Mouse (Mus musculus) gastrocnemius, postnatal 10 days (tissue): ENCODE results near the gene Ffar4. TPM values are rescaled to one million over a fixed set of nuclear protein-coding genes. Genes with fewer than 3 reads are reported as not detected.
A peak's percentile ranks its signal among the peaks of the same experiment; 100 is the strongest.

Experiments
- DNase-seq: peaks from one replicate; pipeline ENCODE4 v3.0.0; 2021; ENCODE audit warnings: mixed read lengths
- long read RNA-seq, 2 experiments: library from polyadenylated mRNA; stranded (forward); transcript quantifications; one replicate each; pipeline ENCODE4 v2.0.0; 2021
- total RNA-seq, 2 experiments: library from RNA; stranded (reverse); gene quantifications; 2 replicates each; pipeline ENCODE4 v1.2.3; 2021

The Ffar4 gene
- total RNA-seq = under 1 TPM in 1 of 2 experiments, not detected in 1; 0.18 TPM
- long read RNA-seq, experiment 1 = 0 reads
- long read RNA-seq, experiment 2 = 0 reads

DNA sequence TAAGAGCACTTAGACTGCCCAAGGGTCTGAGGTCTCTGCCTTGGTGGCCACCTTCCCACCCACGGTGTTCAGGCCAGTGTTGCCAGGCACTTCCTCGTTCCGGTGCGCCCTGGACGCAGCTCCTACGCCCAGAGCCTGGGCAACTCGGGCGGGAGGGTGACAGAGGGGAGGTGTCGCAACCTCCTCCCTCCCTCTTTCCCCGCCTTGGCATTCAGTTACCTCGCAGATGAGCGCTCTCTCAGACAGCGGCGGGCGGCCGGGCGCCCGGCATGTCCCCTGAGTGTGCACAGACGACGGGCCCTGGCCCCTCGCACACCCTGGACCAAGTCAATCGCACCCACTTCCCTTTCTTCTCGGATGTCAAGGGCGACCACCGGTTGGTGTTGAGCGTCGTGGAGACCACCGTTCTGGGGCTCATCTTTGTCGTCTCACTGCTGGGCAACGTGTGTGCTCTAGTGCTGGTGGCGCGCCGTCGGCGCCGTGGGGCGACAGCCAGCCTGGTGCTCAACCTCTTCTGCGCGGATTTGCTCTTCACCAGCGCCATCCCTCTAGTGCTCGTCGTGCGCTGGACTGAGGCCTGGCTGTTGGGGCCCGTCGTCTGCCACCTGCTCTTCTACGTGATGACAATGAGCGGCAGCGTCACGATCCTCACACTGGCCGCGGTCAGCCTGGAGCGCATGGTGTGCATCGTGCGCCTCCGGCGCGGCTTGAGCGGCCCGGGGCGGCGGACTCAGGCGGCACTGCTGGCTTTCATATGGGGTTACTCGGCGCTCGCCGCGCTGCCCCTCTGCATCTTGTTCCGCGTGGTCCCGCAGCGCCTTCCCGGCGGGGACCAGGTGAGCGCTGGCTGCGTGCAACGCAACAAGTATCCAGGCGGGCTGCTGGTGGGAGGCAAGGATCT, at the start of gene Ffar4:
TSS of gene Ffar4 (plus strand) at position 214 of the 901 bp plus-strand sequence.
- DNase-seq = no peak

DNA sequence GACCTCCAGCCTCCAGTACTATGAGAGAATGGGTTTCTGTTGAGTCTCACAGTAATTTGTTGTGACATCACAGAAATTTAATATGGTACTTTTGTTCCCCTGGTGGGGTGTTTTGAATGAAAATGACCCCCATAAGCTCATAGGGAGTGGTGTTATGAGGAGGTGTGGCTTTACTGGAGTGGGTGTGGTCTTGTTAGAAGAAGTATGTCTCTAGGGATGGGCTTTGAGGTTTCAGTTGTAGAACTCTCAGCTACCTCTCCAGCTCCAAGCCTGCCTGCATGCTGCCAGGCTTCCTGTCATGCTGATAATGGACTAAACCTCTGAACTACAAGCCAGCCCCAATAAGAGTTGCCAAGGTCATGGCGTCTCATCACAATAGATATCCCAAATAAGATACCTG, 47.2 kb upstream of the Ffar4 start:
- no peak for DNase-seq

DNA sequence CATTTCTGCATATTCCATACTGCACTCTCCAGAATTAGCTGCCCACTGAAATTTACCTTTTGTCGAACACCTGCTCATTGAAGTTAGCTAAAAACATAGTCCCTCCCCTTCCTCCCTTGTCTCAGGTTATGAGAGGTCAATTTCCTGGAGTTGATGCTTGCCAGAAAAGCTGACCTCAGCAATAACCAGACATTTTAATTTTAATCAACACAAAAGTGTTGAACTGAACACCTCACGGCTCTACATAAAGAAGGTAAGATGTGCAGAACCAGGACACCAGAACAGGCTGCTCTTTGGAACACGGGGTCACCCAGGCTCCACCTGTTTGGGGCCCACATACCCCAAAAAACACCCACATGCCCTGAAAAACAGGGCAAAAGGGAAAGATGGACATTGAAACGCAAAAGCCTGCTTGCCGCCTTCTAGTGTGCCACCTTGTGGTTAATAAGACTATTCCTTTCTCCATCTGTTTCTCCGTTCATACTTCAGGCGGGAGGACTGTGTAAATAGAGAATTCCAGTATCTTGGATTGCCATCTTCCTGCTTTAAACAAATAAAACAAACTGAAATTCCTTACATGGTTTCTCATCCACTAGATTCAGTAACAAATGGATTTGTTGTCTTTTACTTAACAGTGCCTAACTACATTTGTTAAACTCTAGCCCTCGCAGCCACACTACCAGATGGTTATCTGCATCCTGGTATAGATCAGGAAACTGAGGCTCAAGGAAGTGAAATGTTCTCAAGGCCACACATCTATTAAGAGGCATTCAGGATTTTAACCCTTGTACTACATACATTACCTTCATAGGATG, 43.4 kb upstream of the Ffar4 start:
- DNase-seq = no peak

DNA sequence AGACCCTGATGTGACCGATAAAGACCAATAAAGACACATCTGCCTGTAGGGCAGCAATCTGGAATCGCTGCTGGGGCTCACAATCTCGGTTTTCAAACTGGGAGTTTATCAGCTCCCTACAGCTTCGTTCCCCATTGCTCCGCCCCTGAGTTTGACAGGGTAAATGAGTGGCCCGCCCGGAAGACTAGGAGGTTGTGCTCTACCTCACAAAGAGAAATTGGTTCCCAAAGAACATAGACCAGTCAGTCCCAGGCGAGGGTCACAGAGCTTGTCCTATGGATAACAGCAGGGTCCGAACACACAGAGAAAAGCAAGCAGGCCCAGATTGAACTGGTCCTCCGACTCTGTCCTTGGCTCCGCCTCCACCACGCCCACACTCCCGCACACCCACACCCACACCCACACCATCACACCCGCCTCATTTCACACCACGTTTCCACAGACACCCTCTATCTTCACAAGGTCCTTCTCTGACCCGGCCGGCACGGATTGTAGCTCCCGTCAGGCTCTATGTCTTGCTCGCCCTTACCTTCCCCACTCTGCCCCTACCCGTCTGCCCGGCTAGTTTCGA, 42.6 kb upstream of the Ffar4 start:
- DNase-seq = peak; percentile 69

DNA sequence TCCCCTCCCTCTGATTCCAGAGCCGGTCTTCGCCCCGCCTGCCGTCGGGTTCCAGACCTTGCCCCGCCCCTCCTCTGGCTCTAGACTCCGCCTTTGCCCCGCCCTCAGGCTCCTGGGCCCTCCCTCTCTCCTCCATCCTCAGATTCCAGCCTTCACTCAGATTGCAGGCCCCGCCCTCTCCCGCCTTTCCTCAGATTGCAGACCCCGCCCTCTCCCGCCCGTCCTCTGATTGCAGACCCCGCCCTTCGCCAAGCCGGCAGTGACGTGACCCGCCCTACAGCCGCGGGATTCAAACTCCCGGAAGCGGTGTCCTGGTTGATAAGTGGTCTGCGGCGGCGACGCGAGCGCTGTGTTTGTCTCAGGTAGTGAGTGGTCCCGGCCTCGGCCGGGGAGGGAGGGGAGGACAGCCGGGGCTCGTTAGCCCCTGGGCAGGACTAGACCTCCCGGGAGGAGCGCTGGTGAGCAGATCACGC, 42.1 kb upstream of the Ffar4 start, which contains the start of gene Cep55:
TSS of gene Cep55 (plus strand) at position 292 of the 473 bp plus-strand sequence.
- peak; percentile 94 for DNase-seq

DNA sequence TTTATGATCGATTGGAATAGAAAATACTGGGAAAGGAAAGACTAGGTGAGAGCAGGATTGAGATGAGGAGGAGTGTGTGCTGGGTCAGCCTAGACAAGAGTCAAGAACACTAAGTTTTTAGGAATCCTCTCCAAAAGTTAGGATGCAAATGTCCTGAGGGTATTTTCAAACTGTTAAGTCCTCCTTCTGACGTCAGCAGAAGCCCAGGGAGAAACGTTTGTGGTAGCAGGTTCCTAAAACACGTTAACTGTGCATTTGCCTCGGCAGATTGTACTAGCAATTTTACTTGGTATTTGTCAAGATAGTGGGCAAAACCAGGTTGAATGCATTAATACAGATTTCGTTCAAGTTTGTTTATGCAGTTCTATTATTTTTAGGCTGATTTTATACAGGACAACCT, 41.1 kb upstream of the Ffar4 start:
- DNase-seq = no peak

DNA sequence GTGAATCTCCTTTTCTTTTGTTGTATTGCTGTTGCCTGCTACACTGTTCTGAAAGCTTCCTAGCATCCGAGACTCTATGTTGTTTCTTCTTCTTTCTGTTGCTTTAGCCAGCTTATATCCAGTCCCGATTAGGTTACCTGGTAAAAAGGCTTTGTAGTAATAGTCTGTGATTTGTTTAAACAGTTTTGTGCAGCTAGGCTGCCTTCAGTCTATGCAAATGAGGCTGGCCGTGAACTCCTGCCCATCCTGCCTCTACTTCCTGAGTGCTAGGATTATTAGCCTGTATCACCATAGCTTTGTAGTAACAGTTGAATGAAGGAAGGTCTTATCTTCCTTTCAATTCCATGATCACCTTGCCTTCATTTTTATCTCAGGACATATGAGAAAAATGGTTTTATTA, 40.6 kb upstream of the Ffar4 start:
- no peak for DNase-seq

DNA sequence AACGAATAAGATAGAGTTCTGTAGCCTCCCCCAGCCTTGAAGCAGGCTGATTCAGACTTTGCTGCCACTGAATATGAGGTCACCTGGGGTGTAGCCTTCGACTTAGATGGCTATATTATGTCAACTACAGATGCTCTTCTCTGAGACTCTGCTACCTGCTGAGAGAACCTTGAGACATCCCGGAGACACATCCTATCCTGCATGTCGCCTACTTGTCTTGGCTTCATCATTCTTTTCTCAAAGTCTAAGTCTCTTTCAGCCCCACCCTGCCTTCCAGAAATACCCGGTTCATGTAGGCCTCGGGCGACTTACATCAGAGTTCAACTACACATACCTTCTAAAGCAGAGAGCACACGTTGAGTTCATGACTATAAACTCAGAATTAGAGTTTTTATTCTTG, 39.9 kb upstream of the Ffar4 start:
- no peak for DNase-seq

DNA sequence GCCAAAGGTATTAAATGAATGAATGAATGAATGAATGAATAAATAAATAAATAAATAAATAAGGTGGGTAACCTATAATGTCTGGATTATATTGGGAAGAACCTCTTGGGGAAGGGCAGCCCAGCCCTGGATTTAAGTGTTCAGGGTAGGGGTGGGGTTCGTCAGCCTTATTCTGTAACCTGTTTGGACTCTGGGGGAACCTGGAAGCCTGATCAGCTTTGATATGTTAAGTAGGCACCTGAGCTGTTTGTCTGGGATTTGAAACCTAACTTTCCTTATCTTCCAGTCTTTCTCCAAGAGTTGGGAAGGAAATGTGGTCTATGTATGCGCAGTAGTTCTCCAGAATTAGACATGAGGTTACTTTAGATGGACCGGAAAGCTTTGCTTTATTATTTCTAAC, 33.7 kb upstream of the Ffar4 start:
- no peak for DNase-seq

DNA sequence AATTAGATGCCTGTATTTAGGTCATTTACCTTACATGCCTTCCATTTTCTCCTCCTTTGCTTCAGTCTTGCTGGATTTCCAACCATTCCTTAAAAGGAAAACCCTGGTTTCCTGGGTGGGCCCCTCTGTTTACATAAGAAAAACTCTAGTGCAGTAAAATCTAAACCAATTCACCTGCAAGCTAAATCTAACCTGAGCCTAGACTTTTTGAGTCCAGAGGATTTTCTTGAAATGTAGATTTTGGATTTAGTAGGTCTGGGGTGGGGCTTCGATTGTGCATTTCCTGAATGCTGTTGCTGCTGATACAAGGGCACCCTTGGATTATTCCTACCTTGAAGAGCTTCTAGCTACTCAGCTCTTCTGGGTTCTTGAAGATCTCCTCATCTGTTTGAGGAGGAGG, 32.8 kb upstream of the Ffar4 start:
- DNase-seq = no peak

DNA sequence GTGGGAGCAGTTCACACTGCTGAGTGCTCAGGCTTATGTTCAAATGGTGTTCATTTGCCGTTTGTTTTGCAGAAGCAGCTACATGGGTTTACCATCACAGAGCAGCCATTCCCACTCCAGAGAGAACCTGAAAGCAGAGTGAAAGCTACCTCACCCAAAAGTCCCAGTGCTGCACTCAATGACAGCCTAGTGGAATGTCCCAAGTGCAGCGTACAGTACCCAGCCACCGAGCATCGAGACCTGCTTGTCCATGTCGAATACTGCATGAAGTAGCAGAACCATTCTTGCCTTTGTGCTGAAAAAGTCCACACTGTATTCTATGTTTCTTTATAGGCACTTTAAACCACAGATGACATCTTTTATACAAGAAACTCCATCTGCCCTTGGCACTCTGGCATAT, 23.6 kb upstream of the Ffar4 start:
- DNase-seq = no peak

DNA sequence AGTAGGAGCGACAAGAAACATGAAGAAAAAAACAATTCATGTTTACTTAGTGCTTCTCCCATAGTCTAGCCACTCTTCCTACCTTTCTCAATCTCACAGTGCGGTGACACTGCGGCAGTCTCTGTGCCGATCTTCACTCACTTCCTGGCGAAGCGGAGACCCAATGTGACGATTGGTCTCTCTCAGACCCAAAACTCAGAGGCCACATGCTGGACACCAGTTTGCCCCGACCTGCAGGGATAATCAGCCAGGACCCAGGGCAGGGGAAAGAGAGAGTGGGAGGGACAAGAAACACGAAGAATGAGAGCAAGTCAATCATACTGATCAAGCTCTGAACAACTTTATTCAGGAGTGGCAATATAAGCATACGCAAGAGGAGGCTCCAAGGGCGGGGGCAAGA, 21.8 kb upstream of the Ffar4 start:
- DNase-seq = no peak

DNA sequence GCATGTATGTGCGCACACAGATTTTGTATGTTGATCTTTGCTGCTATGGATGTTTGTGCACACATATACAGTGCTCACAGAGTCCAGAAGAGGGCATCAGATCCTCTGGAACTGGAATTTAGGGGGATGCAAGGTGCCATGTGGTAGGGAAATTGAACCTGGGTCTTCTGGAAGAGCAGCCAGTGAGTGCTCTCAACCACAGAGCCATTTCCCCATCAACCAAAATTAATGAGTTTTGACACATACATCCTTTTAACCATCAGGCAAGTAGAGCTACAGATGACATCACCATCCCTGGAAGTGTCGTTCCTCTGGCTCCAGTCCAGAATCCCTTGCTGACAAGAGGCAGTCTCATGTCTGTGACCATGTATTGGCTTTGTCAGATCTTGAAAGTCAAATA, 20.6 kb upstream of the Ffar4 start:
- no peak for DNase-seq

DNA sequence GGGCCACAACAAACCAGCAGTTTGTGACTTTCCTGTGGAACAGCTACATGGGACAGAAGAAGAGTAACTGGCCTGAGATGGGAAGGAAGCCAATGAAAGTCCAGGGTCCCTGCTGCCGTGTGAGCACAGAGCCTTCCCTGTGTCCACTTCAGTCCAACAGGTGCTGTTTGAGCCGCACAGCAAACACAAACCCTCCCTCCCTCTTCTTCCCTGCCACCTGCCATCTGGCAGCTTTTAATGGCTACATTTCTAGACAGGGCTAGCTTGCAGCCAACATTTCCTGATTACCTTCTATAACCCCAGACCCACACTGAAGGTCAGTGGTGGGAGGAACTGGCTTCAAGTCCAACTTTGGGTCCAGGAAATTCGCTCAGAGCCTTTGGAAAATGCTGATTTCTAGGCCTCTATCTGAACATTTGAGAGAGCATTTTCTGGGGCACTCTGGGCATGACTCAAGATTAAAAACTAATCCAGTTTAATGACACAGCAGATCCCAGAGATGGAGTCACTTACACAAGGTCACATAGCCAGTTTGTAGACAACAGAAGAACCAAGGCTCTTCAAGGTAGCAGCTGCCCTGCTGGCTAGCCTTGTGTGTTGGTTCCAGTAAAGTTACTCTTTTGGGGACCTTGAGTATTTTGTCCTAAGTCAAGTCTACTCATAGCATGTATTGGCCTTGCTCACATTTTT, 18.9 kb upstream of the Ffar4 start:
- DNase-seq = no peak

DNA sequence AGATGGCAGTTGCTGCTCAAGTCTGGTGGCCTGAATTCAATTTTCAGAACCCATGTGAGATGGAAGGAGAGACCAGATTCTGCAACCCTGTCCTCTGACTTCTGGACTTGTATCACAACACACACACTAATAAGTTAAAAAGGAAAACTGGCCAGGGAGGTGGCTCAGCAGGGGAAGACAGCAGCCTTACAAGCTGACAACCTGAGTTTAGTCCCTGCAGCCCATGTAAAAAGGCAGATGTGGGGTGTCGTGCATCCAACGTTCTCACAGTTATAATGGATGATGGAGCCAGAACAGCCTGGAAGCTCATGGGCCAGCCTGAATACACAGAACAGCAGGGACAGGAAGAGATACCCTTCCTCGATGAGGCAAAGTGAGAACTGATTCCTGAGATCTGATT, 15.5 kb upstream of the Ffar4 start:
- DNase-seq = no peak

DNA sequence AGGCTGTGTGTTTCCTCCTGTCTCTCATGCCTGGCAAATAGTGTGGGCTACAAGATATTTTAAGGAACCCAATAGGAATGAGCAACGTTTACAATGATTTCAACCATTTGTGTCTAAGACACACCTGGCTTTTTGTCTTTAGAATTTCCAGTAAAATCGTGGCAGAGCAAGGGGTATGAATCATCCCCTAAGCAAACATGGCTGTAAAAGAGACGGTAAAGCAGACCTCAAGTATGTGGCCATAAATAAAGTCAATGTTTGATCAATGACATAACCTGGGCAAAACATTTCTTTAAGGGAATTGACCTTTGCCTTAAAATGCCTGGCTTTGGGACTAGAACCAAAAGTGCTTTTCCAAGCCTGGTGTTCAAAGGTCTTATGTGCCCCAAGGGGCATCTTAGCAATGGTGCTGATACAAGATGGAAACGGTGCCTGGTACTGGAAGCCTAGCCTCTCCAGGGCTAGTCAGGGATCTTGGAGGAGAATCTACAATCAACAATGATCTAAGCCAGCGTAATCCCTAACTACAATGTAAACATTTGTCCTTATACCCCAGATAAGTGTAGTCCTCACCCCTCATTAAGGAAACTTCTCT, 13.8 kb upstream of the Ffar4 start:
- DNase-seq = no peak

DNA sequence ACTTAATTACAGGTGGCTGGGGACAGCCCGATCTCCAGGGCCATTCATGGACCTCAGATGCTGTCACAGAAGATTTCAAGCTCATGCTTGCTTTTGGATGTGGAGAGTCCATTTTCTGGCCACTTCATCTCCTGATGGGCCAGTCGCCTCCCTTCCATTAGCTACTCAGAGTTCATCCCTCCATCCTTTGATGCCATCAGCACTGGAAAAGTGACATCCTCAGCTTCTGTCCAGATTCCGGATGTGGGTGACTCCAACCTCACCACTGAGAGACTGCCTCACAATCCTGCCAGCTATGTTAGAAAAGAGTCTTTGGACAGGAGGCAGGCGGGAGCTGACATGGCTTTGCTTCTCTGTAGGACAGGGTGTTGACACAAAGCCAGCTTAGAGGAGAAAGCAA, 11.0 kb upstream of the Ffar4 start:
- no peak for DNase-seq

DNA sequence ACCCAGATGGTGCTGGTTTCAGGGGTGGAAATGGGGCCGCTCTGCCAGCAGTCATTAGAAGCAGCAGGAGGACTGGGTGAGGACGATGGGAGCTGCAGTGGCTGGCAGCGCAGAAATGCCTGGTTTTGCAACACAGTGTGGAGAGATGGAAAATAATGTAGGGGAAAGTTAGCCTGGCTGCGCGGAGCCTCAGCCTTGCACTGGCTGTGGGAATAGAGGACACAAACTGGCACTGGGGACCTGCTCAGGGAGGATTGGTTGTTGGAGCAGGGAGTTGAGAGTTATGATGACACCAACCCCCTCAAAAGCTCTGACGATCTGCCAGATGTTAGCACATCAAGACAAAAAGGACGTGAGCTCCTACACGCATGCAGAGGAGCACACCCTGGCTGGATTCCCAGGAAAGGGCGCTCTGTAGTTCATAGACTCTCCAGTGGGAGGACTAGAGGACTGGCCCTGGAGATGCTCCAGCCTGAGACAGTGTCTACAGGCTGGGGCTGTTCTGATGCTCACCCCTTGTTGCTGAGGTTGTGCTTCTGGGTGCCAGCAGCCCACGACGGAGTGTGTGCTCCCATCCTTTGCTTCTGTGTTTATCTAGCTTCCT, 9.8 kb upstream of the Ffar4 start:
- DNase-seq = peak; percentile 67

DNA sequence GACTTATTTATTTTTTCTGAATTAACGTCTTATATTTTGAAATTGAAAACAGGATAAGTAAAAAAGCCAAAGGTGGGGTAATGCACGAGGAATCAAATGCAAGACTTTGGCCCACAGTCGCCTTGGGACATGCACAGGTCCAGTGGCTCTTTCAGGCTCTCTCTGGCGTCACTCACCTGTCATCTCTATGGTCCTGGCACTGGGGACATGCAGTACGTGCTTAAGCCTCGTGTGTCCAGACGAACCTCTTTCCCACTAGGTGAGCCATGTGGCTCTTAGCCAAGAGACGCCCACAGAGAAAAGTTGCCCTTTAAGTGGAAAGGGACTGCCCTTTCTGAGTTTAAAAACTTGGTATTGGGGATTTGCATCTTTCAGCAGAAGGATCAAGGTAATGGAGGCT, 7.5 kb upstream of the Ffar4 start:
- no peak for DNase-seq

DNA sequence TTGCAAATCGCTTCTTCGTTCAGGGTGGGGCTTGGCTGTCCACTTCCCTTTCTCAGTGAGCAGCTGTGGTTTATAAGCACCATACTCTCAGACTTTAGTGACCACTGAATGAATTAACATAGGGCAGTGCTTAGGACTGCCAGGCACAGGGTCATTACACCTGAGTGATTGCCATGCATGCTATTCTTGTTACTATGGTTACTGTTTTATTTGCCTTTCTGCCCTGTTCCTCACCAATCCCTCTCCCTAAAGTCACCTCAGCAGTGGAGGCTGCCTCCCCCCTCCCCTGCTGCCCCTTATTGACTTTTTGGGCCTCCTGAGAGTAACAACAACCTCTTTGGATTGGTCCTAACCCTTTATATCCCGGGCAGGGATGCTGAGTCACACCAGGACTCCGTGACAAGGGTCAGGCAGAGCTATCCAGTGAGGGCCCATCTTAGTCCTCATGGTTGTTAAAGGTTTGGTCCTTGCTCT, 5.3 kb upstream of the Ffar4 start:
- no peak for DNase-seq

DNA sequence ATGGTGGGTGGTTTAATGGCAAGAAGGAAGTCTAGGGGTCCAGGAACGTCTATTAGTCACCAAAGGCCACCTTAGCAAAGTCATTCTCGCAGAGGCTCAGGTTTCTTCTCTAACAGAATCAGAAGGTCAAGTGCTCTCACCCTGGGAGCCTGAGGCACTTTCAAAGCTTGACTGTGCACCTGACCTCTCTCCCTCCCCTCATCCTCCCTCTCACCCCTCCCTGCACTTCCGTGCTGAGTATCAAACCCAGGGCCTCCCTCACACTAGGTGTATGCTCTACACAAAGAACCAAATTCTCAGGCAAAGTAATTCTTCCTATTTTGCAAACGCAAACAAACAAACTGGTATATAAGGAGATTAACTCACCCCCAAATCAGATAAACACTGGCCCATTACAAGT, 640 bp upstream of the Ffar4 start:
- no peak for DNase-seq
